Mouse (Mus musculus): Measurements from ENCODE around the gene Gm8374. TPM values are rescaled to one million over a fixed set of nuclear protein-coding genes. Genes with fewer than 3 reads are reported as not detected.

The Gm8374 gene
- 14.2 TPM for polyA plus RNA-seq (2014; fragmentation: Illumina TruSeq; extraction: RNeasy Lipid Tissue Mini Kit (QIAGEN cat#74804); ENCODE audit: low read depth, low replicate concordance)

GRCm38 (mm10) chr14:7365034-7365433, at the start of gene Gm8374:
Gm8374 (minus strand) TSS chr14:7365134.

GRCm38 (mm10) chr14:7332295-7332694, 32.6 kb downstream of the Gm8374 start, which contains the start of gene Gm5797:
Gm5797 (minus strand) TSS chr14:7332395.

GRCm38 (mm10) chr14:7314661-7315060, 50.3 kb downstream of the Gm8374 start, which contains the start of gene Gm3739:
Gm3739 (minus strand) TSS chr14:7315049.

Other genes with a start within 250 kb of the Gm8374 start
- 4.1 TPM for gene Gm6676, start 239.7 kb downstream of the Gm8374 start, polyA plus RNA-seq (2014; fragmentation: Illumina TruSeq; extraction: RNeasy Lipid Tissue Mini Kit (QIAGEN cat#74804); ENCODE audit: low read depth, low replicate concordance)
- gene Gm3512, start 190.6 kb downstream of the Gm8374 start, polyA plus RNA-seq (2014; fragmentation: Illumina TruSeq; extraction: RNeasy Lipid Tissue Mini Kit (QIAGEN cat#74804); ENCODE audit: low read depth, low replicate concordance): 4.8 TPM
- gene Gm16434, start 170.6 kb downstream of the Gm8374 start, polyA plus RNA-seq (2014; fragmentation: Illumina TruSeq; extraction: RNeasy Lipid Tissue Mini Kit (QIAGEN cat#74804); ENCODE audit: low read depth, low replicate concordance): 4.1 TPM
- not detected for gene Gm3727, start 100.4 kb downstream of the Gm8374 start, polyA plus RNA-seq (2014; fragmentation: Illumina TruSeq; extraction: RNeasy Lipid Tissue Mini Kit (QIAGEN cat#74804); ENCODE audit: low read depth, low replicate concordance)
- gene Gm3739, start 50.1 kb downstream of the Gm8374 start, polyA plus RNA-seq (2014; fragmentation: Illumina TruSeq; extraction: RNeasy Lipid Tissue Mini Kit (QIAGEN cat#74804); ENCODE audit: low read depth, low replicate concordance): 2.8 TPM
- gene Gm5797, start 32.7 kb downstream of the Gm8374 start, polyA plus RNA-seq (2014; fragmentation: Illumina TruSeq; extraction: RNeasy Lipid Tissue Mini Kit (QIAGEN cat#74804); ENCODE audit: low read depth, low replicate concordance): 69.6 TPM
- 0.34 TPM for gene Gm3755, start 85.8 kb upstream of the Gm8374 start, polyA plus RNA-seq (2014; fragmentation: Illumina TruSeq; extraction: RNeasy Lipid Tissue Mini Kit (QIAGEN cat#74804); ENCODE audit: low read depth, low replicate concordance)
- 6.4 TPM for gene Gm3752, start 118.6 kb upstream of the Gm8374 start, polyA plus RNA-seq (2014; fragmentation: Illumina TruSeq; extraction: RNeasy Lipid Tissue Mini Kit (QIAGEN cat#74804); ENCODE audit: low read depth, low replicate concordance)
- gene Gm3558, start 203.4 kb upstream of the Gm8374 start, polyA plus RNA-seq (2014; fragmentation: Illumina TruSeq; extraction: RNeasy Lipid Tissue Mini Kit (QIAGEN cat#74804); ENCODE audit: low read depth, low replicate concordance): 4.6 TPM
- gene Gm10338, start 230.5 kb upstream of the Gm8374 start, polyA plus RNA-seq (2014; fragmentation: Illumina TruSeq; extraction: RNeasy Lipid Tissue Mini Kit (QIAGEN cat#74804); ENCODE audit: low read depth, low replicate concordance): 3.0 TPM